Mouse (Mus musculus): Measurements from ENCODE around the gene Ephb6. TPM values are rescaled to one million over a fixed set of nuclear protein-coding genes. Genes with fewer than 3 reads are reported as not detected.

Gene Ephb6
- polyA plus RNA-seq, 1 experiment from 2014 or later: 46.7 TPM

- Histone ChIP-seq H3K4me2 (no peak overlapping the region), H3K27ac (replicated peaks) (no peak overlapping the region), H3K4me1 (no peaks in the 10 kb centered on the region), H3K36me3 (no peaks in the 10 kb centered on the region), H3K4me3 (replicated peaks) (no peak overlapping the region), H3K27me3 (replicated peaks) (no peaks in the 10 kb centered on the region), H3K9ac (replicated peaks) (no peak overlapping the region), H3K9me3 (replicated peaks) (no peaks in the 10 kb centered on the region)
- 46% methylated on average over 5 of the region's 5 CpGs for WGBS
- peak; percentile 61 for ATAC-seq (ENCODE audit: low FRiP score)
These were observed 28.0 kb upstream of the Ephb6 start for GRCm38 (mm10) chr6:41577297-41577696.

GRCm38 (mm10) chr6:41581295-41581694 lies 24.0 kb upstream of the Ephb6 start:
- Histone ChIP-seq H3K4me3 (replicated peaks) (no peak overlapping the region), H3K27ac (replicated peaks) (no peak overlapping the region), H3K36me3 (no peaks in the 10 kb centered on the region), H3K4me2 (no peak overlapping the region), H3K9ac (replicated peaks) (no peak overlapping the region), H3K27me3 (replicated peaks) (no peaks in the 10 kb centered on the region), H3K4me1 (no peaks in the 10 kb centered on the region), H3K9me3 (replicated peaks) (no peaks in the 10 kb centered on the region)
- 69% methylated on average over 7 of the region's 7 CpGs for WGBS
- no peak for ATAC-seq (ENCODE audit: low FRiP score)

- Histone ChIP-seq H3K27me3 (replicated peaks) (no peaks in the 10 kb centered on the region), H3K27ac (replicated peaks) (no peak overlapping the region), H3K9ac (replicated peaks) (no peak overlapping the region), H3K36me3 (no peaks in the 10 kb centered on the region), H3K4me2 (no peak overlapping the region), H3K4me3 (replicated peaks) (no peak overlapping the region), H3K9me3 (replicated peaks) (no peaks in the 10 kb centered on the region), H3K4me1 (no peaks in the 10 kb centered on the region)
- 89% methylated on average over 1 of the region's 1 CpGs for WGBS
- ATAC-seq (ENCODE audit: low FRiP score): no peak
These were observed 23.1 kb upstream of the Ephb6 start for GRCm38 (mm10) chr6:41582189-41582588.

GRCm38 (mm10) chr6:41604401-41605050 lies 756 bp upstream of the Ephb6 start:
- H3K27me3 ChIP-seq (replicated peaks): no peaks in the 10 kb centered on the region
- no peaks in the 10 kb centered on the region for H3K36me3 ChIP-seq
- H3K4me1 ChIP-seq: peaks cover 27% of the 10 kb centered on the region
- WGBS: 2% methylated on average over 23 of the region's 23 CpGs
- ATAC-seq (ENCODE audit: low FRiP score): peak; percentile 81
- H3K9me3 ChIP-seq (replicated peaks): no peaks in the 10 kb centered on the region
- H3K4me2 ChIP-seq: peak overlapping the region; percentile 99
- H3K27ac ChIP-seq (replicated peaks): peak overlapping the region; percentile 93
- peak overlapping the region; percentile 86 for H3K4me3 ChIP-seq (replicated peaks)
- H3K9ac ChIP-seq (replicated peaks): peak overlapping the region; percentile 90

- peak overlapping the region; percentile 86 for H3K4me3 ChIP-seq (replicated peaks)
- H3K36me3 ChIP-seq: no peaks in the 10 kb centered on the region
- no peaks in the 10 kb centered on the region for H3K27me3 ChIP-seq (replicated peaks)
- WGBS: 0% methylated on average over 7 of the region's 7 CpGs
- H3K9me3 ChIP-seq (replicated peaks): no peaks in the 10 kb centered on the region
- peak overlapping the region; percentile 93 for H3K27ac ChIP-seq (replicated peaks)
- H3K9ac ChIP-seq (replicated peaks): peak overlapping the region; percentile 90
- H3K4me1 ChIP-seq: peaks cover 34% of the 10 kb centered on the region
- H3K4me2 ChIP-seq: peak overlapping the region; percentile 99
- peak; percentile 56 for ATAC-seq (ENCODE audit: low FRiP score)
These were observed 467 bp downstream of the Ephb6 start for GRCm38 (mm10) chr6:41605794-41606104.

GRCm38 (mm10) chr6:41606214-41606613 lies 932 bp downstream of the Ephb6 start:
- no peaks in the 10 kb centered on the region for H3K9me3 ChIP-seq (replicated peaks)
- 4% methylated on average over 4 of the region's 4 CpGs for WGBS
- H3K27me3 ChIP-seq (replicated peaks): no peaks in the 10 kb centered on the region
- no peak overlapping the region for H3K27ac ChIP-seq (replicated peaks)
- no peaks in the 10 kb centered on the region for H3K36me3 ChIP-seq
- no peak for ATAC-seq (ENCODE audit: low FRiP score)
- H3K4me1 ChIP-seq: peaks cover 34% of the 10 kb centered on the region
- peak overlapping the region; percentile 90 for H3K9ac ChIP-seq (replicated peaks)
- peak overlapping the region; percentile 86 for H3K4me3 ChIP-seq (replicated peaks)
- peak overlapping the region; percentile 99 for H3K4me2 ChIP-seq

- WGBS: 73% methylated on average over 5 of the region's 5 CpGs
- H3K27me3 ChIP-seq (replicated peaks): no peaks in the 10 kb centered on the region
- H3K4me1 ChIP-seq: peaks cover 37% of the 10 kb centered on the region
- H3K36me3 ChIP-seq: no peaks in the 10 kb centered on the region
- ATAC-seq (ENCODE audit: low FRiP score): no peak
- no peaks in the 10 kb centered on the region for H3K9me3 ChIP-seq (replicated peaks)
- H3K9ac ChIP-seq (replicated peaks): no peak overlapping the region; the same call in 1 of the 2 replicates
- no peak overlapping the region for H3K27ac ChIP-seq (replicated peaks)
- H3K4me2 ChIP-seq: peak overlapping the region; percentile 99
- H3K4me3 ChIP-seq (replicated peaks): 0 out of 2 replicates have a peak overlapping the region, but pooled peaks have one; percentile 6
These were observed 2.4 kb downstream of the Ephb6 start for GRCm38 (mm10) chr6:41607637-41608036.

- peaks cover 45% of the 10 kb centered on the region for H3K36me3 ChIP-seq
- H3K27ac ChIP-seq (replicated peaks): no peak overlapping the region
- no peaks in the 10 kb centered on the region for H3K27me3 ChIP-seq (replicated peaks)
- WGBS: 91% methylated on average over 9 of the region's 9 CpGs
- H3K4me1 ChIP-seq: no peaks in the 10 kb centered on the region
- no peaks in the 10 kb centered on the region for H3K9me3 ChIP-seq (replicated peaks)
- no peak overlapping the region for H3K4me2 ChIP-seq
- H3K4me3 ChIP-seq (replicated peaks): no peak overlapping the region
- ATAC-seq (ENCODE audit: low FRiP score): no peak
- H3K9ac ChIP-seq (replicated peaks): no peak overlapping the region
These were observed 15.0 kb downstream of the Ephb6 start for GRCm38 (mm10) chr6:41620173-41620798.

- H3K4me3 ChIP-seq (replicated peaks): no peak overlapping the region
- no peaks in the 10 kb centered on the region for H3K27me3 ChIP-seq (replicated peaks)
- H3K4me2 ChIP-seq: no peak overlapping the region
- H3K9me3 ChIP-seq (replicated peaks): no peaks in the 10 kb centered on the region
- H3K9ac ChIP-seq (replicated peaks): no peak overlapping the region
- peaks cover 37% of the 10 kb centered on the region for H3K36me3 ChIP-seq
- H3K4me1 ChIP-seq: no peaks in the 10 kb centered on the region
- WGBS: 93% methylated on average over 12 of the region's 12 CpGs
- H3K27ac ChIP-seq (replicated peaks): no peak overlapping the region
- ATAC-seq (ENCODE audit: low FRiP score): no peak
These were observed 16.1 kb downstream of the Ephb6 start for GRCm38 (mm10) chr6:41621241-41621990.

GRCm38 (mm10) chr6:41622661-41623060 lies 17.4 kb downstream of the Ephb6 start:
- Histone ChIP-seq H3K4me1 (no peaks in the 10 kb centered on the region), H3K4me3 (replicated peaks) (no peak overlapping the region), H3K27me3 (replicated peaks) (no peaks in the 10 kb centered on the region), H3K9me3 (replicated peaks) (no peaks in the 10 kb centered on the region), H3K4me2 (no peak overlapping the region), H3K9ac (replicated peaks) (no peak overlapping the region), H3K36me3 (peaks cover 27% of the 10 kb centered on the region), H3K27ac (replicated peaks) (no peak overlapping the region)
- 67% methylated on average over 9 of the region's 9 CpGs for WGBS
- no peak for ATAC-seq (ENCODE audit: low FRiP score)

- H3K4me1 ChIP-seq: no peaks in the 10 kb centered on the region
- no peak overlapping the region for H3K9ac ChIP-seq (replicated peaks)
- H3K4me2 ChIP-seq: no peak overlapping the region
- H3K4me3 ChIP-seq (replicated peaks): no peak overlapping the region
- ATAC-seq (ENCODE audit: low FRiP score): no peak
- H3K36me3 ChIP-seq: no peaks in the 10 kb centered on the region
- H3K27ac ChIP-seq (replicated peaks): no peak overlapping the region
- H3K9me3 ChIP-seq (replicated peaks): no peaks in the 10 kb centered on the region
- 84% methylated on average over 1 of the region's 1 CpGs for WGBS
- H3K27me3 ChIP-seq (replicated peaks): no peaks in the 10 kb centered on the region
These were observed 22.9 kb downstream of the Ephb6 start for GRCm38 (mm10) chr6:41628180-41628579.

- H3K4me2 ChIP-seq: no peak overlapping the region
- H3K4me3 ChIP-seq (replicated peaks): no peak overlapping the region
- H3K27me3 ChIP-seq (replicated peaks): no peaks in the 10 kb centered on the region
- H3K27ac ChIP-seq (replicated peaks): no peak overlapping the region
- ATAC-seq (ENCODE audit: low FRiP score): no peak
- H3K9ac ChIP-seq (replicated peaks): no peak overlapping the region
- no peaks in the 10 kb centered on the region for H3K4me1 ChIP-seq
- H3K36me3 ChIP-seq: no peaks in the 10 kb centered on the region
- no peaks in the 10 kb centered on the region for H3K9me3 ChIP-seq (replicated peaks)
- 74% methylated on average over 2 of the region's 2 CpGs for WGBS
These were observed 25.5 kb downstream of the Ephb6 start for GRCm38 (mm10) chr6:41630791-41631190.
